Mouse (Mus musculus) lung, postnatal 0 days (tissue): Measurements from ENCODE around the gene Ugt1a8. TPM values are rescaled to one million over a fixed set of nuclear protein-coding genes. Genes with fewer than 3 reads are reported as not detected.
"Not testable (repeated sequence)": the region's sequence is repeated elsewhere in the genome, so short reads cannot be mapped to it uniquely, and the experiment has no call there.

Experiments
- ATAC-seq: fragments of 200-750 bp; cut with Nextera tagmentation; 2 replicates; pipeline ENCODE4 v1.8.0; 2017; ENCODE audit warnings: moderate library complexity
- DNase-seq: peaks from one replicate; pipeline ENCODE4 v3.0.0-alpha.2; 2016; ENCODE audit warnings: low spot score
- H3K27ac ChIP-seq: fragments of 300-500 bp; sonication (generic); 2 replicates; pipeline ENCODE4 v1.5.1; 2014; ENCODE audit warnings: antibody characterized with exemption, mild to moderate bottlenecking, low read length, mixed read lengths
- H3K27me3 ChIP-seq: fragments of 300-500 bp; sonication (generic); replicated peaks from 2 replicates; pipeline ENCODE4 v1.6.1; 2014; ENCODE audit warnings: low read length, mixed read lengths; ENCODE audit not compliant: insufficient read depth
- H3K36me3 ChIP-seq: fragments of 300-500 bp; sonication (generic); 2 replicates; pipeline ENCODE4 v1.6.1; 2014; ENCODE audit warnings: low read length, mixed read lengths; ENCODE audit not compliant: insufficient read depth
- H3K4me1 ChIP-seq: fragments of 300-500 bp; sonication (generic); 2 replicates; pipeline ENCODE4 v1.6.1; 2014; ENCODE audit warnings: antibody characterized with exemption, low read depth, low read length, mixed read lengths; ENCODE audit not compliant: insufficient read depth
- H3K4me2 ChIP-seq: fragments of 300-500 bp; sonication (generic); replicated peaks from 2 replicates; pipeline ENCODE4 v1.6.1; 2014; ENCODE audit warnings: low read depth, mild to moderate bottlenecking, low read length, moderate library complexity, mixed read lengths
- H3K4me3 ChIP-seq: fragments of 300-500 bp; sonication (generic); 2 replicates; pipeline ENCODE4 v1.5.1; 2014; ENCODE audit warnings: low read depth, low read length
- H3K9ac ChIP-seq: fragments of 300-500 bp; sonication (generic); replicated peaks from 2 replicates; pipeline ENCODE4 v1.6.1; 2014; ENCODE audit warnings: low read depth, mild to moderate bottlenecking
- H3K9me3 ChIP-seq: fragments of 300-500 bp; sonication (generic); 2 replicates; pipeline ENCODE4 v1.6.1; 2016; ENCODE audit warnings: low read length, mixed read lengths
- CTCF ChIP-seq: IDR thresholded peaks from 2 replicates; pipeline ENCODE4 v1.5.1; 2016; ENCODE audit warnings: antibody characterized with exemption, mild to moderate bottlenecking
- EP300 ChIP-seq: IDR thresholded peaks from 2 replicates; pipeline ENCODE4 v1.6.1; 2016; ENCODE audit warnings: antibody characterized with exemption, mild to moderate bottlenecking, control low read depth
- WGBS: fragments of 180-500 bp; shearing (Covaris S2); extraction: QIAGEN DNeasy Blood & Tissue Kit; methylation state at CpG from one replicate; pipeline ENCODE4 v1.1.7; 2014; 5-methylcytosine and 5-hydroxymethylcytosine counted together
- polyA plus RNA-seq: library from polyadenylated mRNA; unstranded; fragments of >200 nt; fragmentation: Nextera tagmentation; extraction: Ambion mirVana; gene quantifications from 2 replicates; pipeline ENCODE4 v1.2.1, GENCODE M21; 2015

Gene Ugt1a8
- polyA plus RNA-seq, 1 experiment from 2014 or later = not detected

- Histone ChIP-seq H3K27ac (no peak overlapping the region), H3K4me1 (no peaks in the 10 kb centered on the region), H3K27me3 (no peaks in the 10 kb centered on the region), H3K4me2 (no peak overlapping the region), H3K9me3 (peaks cover 47% of the 10 kb centered on the region), H3K36me3 (no peaks in the 10 kb centered on the region), H3K4me3 (no peak overlapping the region), H3K9ac (no peak overlapping the region)
- DNase-seq = no peak
- ATAC-seq = no peak
- no peak for TF ChIP-seq EP300
- TF ChIP-seq CTCF = peak; percentile 19; the same call in 1 of the 2 replicates
- WGBS = 52% methylated on average over 2 of the region's 2 CpGs
These were observed 129.5 kb downstream of the Ugt1a8 start for GRCm38 (mm10) chr1:88217144-88217543.

- Histone ChIP-seq H3K27me3 (no peaks in the 10 kb centered on the region), H3K4me1 (no peaks in the 10 kb centered on the region), H3K36me3 (no peaks in the 10 kb centered on the region), H3K27ac (no peak overlapping the region), H3K9ac (no peak overlapping the region), H3K4me3 (no peak overlapping the region), H3K9me3 (peaks cover 43% of the 10 kb centered on the region), H3K4me2 (no peak overlapping the region)
- DNase-seq (peak; percentile 27), ATAC-seq (no peak)
- no peak for TF ChIP-seq CTCF
- no peak for TF ChIP-seq EP300
- 36% methylated on average over 3 of the region's 3 CpGs for WGBS
These were observed 130.0 kb downstream of the Ugt1a8 start for GRCm38 (mm10) chr1:88217576-88217975.

- ATAC-seq (no peak), DNase-seq (peak; percentile 10)
- Histone ChIP-seq H3K9me3 (peaks cover 38% of the 10 kb centered on the region), H3K9ac (no peak overlapping the region), H3K4me2 (no peak overlapping the region), H3K4me3 (no peak overlapping the region), H3K36me3 (no peaks in the 10 kb centered on the region), H3K27me3 (no peaks in the 10 kb centered on the region), H3K27ac (no peak overlapping the region), H3K4me1 (no peaks in the 10 kb centered on the region)
- 71% methylated on average over 9 of the region's 9 CpGs for WGBS
- TF ChIP-seq CTCF = no peak
- TF ChIP-seq EP300 = no peak
These were observed 130.4 kb downstream of the Ugt1a8 start for GRCm38 (mm10) chr1:88218051-88218450.

GRCm38 (mm10) chr1:88218591-88218990 lies 131.0 kb downstream of the Ugt1a8 start:
- Histone ChIP-seq H3K4me1 (no peaks in the 10 kb centered on the region), H3K9me3 (peaks cover 32% of the 10 kb centered on the region), H3K4me3 (no peak overlapping the region), H3K27me3 (no peaks in the 10 kb centered on the region), H3K27ac (no peak overlapping the region), H3K36me3 (no peaks in the 10 kb centered on the region), H3K4me2 (no peak overlapping the region), H3K9ac (no peak overlapping the region)
- 48% methylated on average over 4 of the region's 4 CpGs for WGBS
- no peak for TF ChIP-seq CTCF
- no peak for TF ChIP-seq EP300
- ATAC-seq = no peak
- no peak for DNase-seq

GRCm38 (mm10) chr1:88219054-88219453 lies 131.4 kb downstream of the Ugt1a8 start:
- no peak for ATAC-seq
- 11% methylated on average over 1 of the region's 1 CpGs for WGBS
- Histone ChIP-seq H3K9me3 (peaks cover 28% of the 10 kb centered on the region), H3K27ac (no peak overlapping the region), H3K4me3 (no peak overlapping the region), H3K4me2 (no peak overlapping the region), H3K9ac (no peak overlapping the region), H3K27me3 (no peaks in the 10 kb centered on the region), H3K36me3 (no peaks in the 10 kb centered on the region), H3K4me1 (no peaks in the 10 kb centered on the region)
- DNase-seq = peak; percentile 8
- TF ChIP-seq CTCF (no peak), EP300 (no peak)

- no peak overlapping the region for H3K9ac ChIP-seq
- no peaks in the 10 kb centered on the region for H3K4me1 ChIP-seq
- no peaks in the 10 kb centered on the region for H3K36me3 ChIP-seq
- peaks cover 17% of the 10 kb centered on the region for H3K9me3 ChIP-seq
- H3K4me3 ChIP-seq = no peak overlapping the region
- ATAC-seq (no peak), DNase-seq (peak; percentile 15)
- no peak overlapping the region for H3K4me2 ChIP-seq
- H3K27ac ChIP-seq = no peak overlapping the region
- no peaks in the 10 kb centered on the region for H3K27me3 ChIP-seq
- TF ChIP-seq EP300 (no peak), CTCF (no peak)
These were observed 132.7 kb downstream of the Ugt1a8 start for GRCm38 (mm10) chr1:88220336-88220735.

GRCm38 (mm10) chr1:88222216-88222615 lies 134.6 kb downstream of the Ugt1a8 start:
- H3K4me3 ChIP-seq = no peak overlapping the region
- no peaks in the 10 kb centered on the region for H3K27me3 ChIP-seq
- H3K9ac ChIP-seq = no peak overlapping the region
- H3K9me3 ChIP-seq = peaks cover 14% of the 10 kb centered on the region
- no peaks in the 10 kb centered on the region for H3K4me1 ChIP-seq
- no peak overlapping the region for H3K4me2 ChIP-seq
- H3K36me3 ChIP-seq = no peaks in the 10 kb centered on the region
- no peak overlapping the region for H3K27ac ChIP-seq
- DNase-seq (no peak), ATAC-seq (no peak)
- TF ChIP-seq EP300 = no peak
- TF ChIP-seq CTCF = no peak
- 38% methylated on average over 2 of the region's 2 CpGs for WGBS

GRCm38 (mm10) chr1:88223011-88223515 lies 135.4 kb downstream of the Ugt1a8 start:
- H3K9me3 ChIP-seq = peaks cover 17% of the 10 kb centered on the region
- not testable (repeated sequence) for ATAC-seq, H3K4me3 ChIP-seq, H3K27ac ChIP-seq, H3K36me3 ChIP-seq, H3K9ac ChIP-seq, DNase-seq, H3K27me3 ChIP-seq, H3K4me1 ChIP-seq, H3K4me2 ChIP-seq
